Mouse (Mus musculus) cerebellum, adult 2 months (tissue): Measurements from ENCODE around the gene Plekha6.

ENCODE experiments used
- CTCF ChIP-seq: fragments of 200-500 bp; IDR thresholded peaks from 2 replicates; pipeline ENCODE4 v1.5.1; 2011; ENCODE audit warnings: low read depth, mild to moderate bottlenecking, control low read depth, low read length, moderate library complexity, borderline replicate concordance; ENCODE audit not compliant: insufficient read depth
- POLR2A ChIP-seq: fragments of 200-500 bp; IDR thresholded peaks from 2 replicates; pipeline ENCODE4 v1.6.1; 2011; ENCODE audit warnings: low read length, control low read depth, borderline replicate concordance; ENCODE audit not compliant: insufficient read depth

GRCm38 (mm10) chr1:133210766-133211165 is 46.8 kb downstream of the Plekha6 start:
- TF ChIP-seq CTCF (no peak), POLR2A (no peak)
